Mouse (Mus musculus): ENCODE data around the gene Son.

- TF ChIP-seq EP300 (IDR thresholded peaks at IDR 0.05; ENCODE audit: low read depth): no peak
- TF ChIP-seq CTCF (IDR thresholded peaks at IDR 0.05; ENCODE audit: low read depth): no peak
Measured at GRCm38 (mm10) chr16:91717399-91717798, 70.1 kb downstream of the Son start.

Measured in liver, postnatal 0 days (tissue).